Mouse (Mus musculus) midbrain, embryonic 12.5 days (tissue): Measurements from ENCODE around the gene Sptbn1. TPM values are rescaled to one million over a fixed set of nuclear protein-coding genes. Genes with fewer than 3 reads are reported as not detected.

Experiments
- ATAC-seq: fragments of 200-750 bp; cut with Nextera tagmentation; 2 replicates; pipeline ENCODE4 v1.8.0; 2017; ENCODE audit warnings: low read depth, moderate TSS enrichment, moderate library complexity; ENCODE audit not compliant: low FRiP score
- H3K27ac ChIP-seq: fragments of 300-500 bp; sonication (generic); replicated peaks from 2 replicates; pipeline ENCODE4 v1.5.1; 2016; ENCODE audit warnings: mild to moderate bottlenecking
- H3K27me3 ChIP-seq: fragments of 300-500 bp; sonication (generic); 2 replicates; pipeline ENCODE4 v1.6.1; 2016; ENCODE audit warnings: mild to moderate bottlenecking
- H3K36me3 ChIP-seq: fragments of 300-500 bp; sonication (generic); 2 replicates; pipeline ENCODE4 v1.6.1; 2016
- H3K4me1 ChIP-seq: fragments of 300-500 bp; sonication (generic); 2 replicates; pipeline ENCODE4 v1.6.1; 2016
- H3K4me2 ChIP-seq: fragments of 300-500 bp; sonication (generic); replicated peaks from 2 replicates; pipeline ENCODE4 v1.6.1; 2016; ENCODE audit warnings: mild to moderate bottlenecking, moderate library complexity
- H3K4me3 ChIP-seq: fragments of 300-500 bp; sonication (generic); 2 replicates; pipeline ENCODE4 v1.5.1; 2016; ENCODE audit warnings: mild to moderate bottlenecking
- H3K9ac ChIP-seq: fragments of 300-500 bp; sonication (generic); replicated peaks from 2 replicates; pipeline ENCODE4 v1.6.1; 2016; ENCODE audit warnings: mild to moderate bottlenecking, moderate library complexity
- H3K9me3 ChIP-seq: fragments of 300-500 bp; sonication (generic); 2 replicates; pipeline ENCODE4 v1.6.1; 2016; ENCODE audit warnings: mild to moderate bottlenecking
- WGBS: fragments of 180-500 bp; shearing (Covaris S2); methylation state at CpG from one replicate; pipeline ENCODE4 v1.1.7; 2016; 5-methylcytosine and 5-hydroxymethylcytosine counted together
- polyA plus RNA-seq: library from polyadenylated mRNA; unstranded; fragments of >200 nt; fragmentation: Nextera tagmentation; extraction: Ambion mirVana; gene quantifications from 2 replicates; pipeline ENCODE4 v1.2.1, GENCODE M21; 2016

The Sptbn1 gene
- polyA plus RNA-seq, 1 experiment from 2014 or later: 108 TPM

DNA sequence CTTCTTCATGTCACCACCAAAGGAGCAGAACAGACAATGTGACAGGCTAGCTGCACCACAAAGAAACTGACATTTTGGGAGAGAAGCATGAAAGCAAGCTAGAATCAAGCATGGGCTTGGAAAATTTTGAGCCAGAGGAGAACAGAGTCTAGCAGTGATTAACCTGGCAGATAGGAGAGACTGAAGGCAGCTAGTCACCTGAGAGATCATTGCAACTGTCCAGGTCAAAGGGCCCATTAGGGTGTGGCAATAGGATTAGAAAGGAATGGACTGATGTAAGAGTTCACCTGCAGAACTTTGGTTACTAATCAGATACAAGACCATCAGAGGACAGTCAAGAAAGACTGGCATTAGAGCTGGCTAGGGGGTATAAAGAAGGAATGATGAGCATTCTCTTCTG is 67.6 kb downstream of the Sptbn1 start:
- Histone ChIP-seq H3K27ac (no peak overlapping the region), H3K4me1 (peaks cover 25% of the 10 kb centered on the region), H3K4me3 (no peak overlapping the region), H3K9me3 (no peaks in the 10 kb centered on the region), H3K4me2 (no peak overlapping the region), H3K27me3 (no peaks in the 10 kb centered on the region), H3K36me3 (peaks cover 5% of the 10 kb centered on the region; the same call in 1 of the 2 replicates), H3K9ac (no peak overlapping the region)
- ATAC-seq: no peak

GRCm38 (mm10) chr11:30198091-30198675 is 69.8 kb downstream of the Sptbn1 start:
- Histone ChIP-seq H3K4me3 (peak overlapping the region; percentile 48), H3K27me3 (no peaks in the 10 kb centered on the region), H3K27ac (peak overlapping the region; percentile 47), H3K9ac (peak overlapping the region; percentile 58), H3K4me1 (peaks cover 25% of the 10 kb centered on the region), H3K4me2 (peak overlapping the region; percentile 78), H3K9me3 (no peaks in the 10 kb centered on the region), H3K36me3 (peaks cover 5% of the 10 kb centered on the region; the same call in 1 of the 2 replicates)
- ATAC-seq: peak; percentile 96
- whole genome bisulfite sequencing: under 1% methylated on average over 34 of the region's 34 CpGs

DNA sequence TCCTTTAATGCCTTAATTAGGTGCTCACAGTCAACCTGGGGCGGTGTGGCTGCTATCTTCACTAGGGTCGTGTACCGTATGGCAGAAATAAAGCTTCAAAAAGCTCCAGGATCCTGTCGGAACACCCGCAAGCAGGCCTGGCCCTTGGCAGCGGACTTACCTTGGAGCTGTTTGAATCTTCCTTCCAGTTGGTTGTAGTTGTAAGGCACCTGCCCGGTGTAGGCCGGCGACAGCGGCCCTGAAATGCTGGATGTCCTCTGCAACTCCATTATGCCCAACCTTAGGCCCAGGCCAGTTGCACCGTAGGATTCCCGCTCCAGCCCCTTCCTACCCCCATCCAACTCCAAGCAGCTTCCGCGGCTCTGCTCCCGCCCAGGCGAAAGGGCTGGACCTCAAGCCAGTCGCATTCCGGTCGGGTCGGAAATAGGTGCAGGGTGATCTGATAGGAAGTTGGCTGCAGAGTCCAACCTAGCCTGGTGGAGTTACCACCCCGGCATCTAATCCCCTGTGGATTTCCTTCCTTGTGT is 70.3 kb downstream of the Sptbn1 start:
- Histone ChIP-seq H3K36me3 (peaks cover 5% of the 10 kb centered on the region; the same call in 1 of the 2 replicates), H3K9ac (peak overlapping the region; percentile 58), H3K27me3 (no peaks in the 10 kb centered on the region), H3K4me3 (peak overlapping the region; percentile 48), H3K4me2 (peak overlapping the region; percentile 78), H3K27ac (peak overlapping the region; percentile 47), H3K4me1 (peaks cover 25% of the 10 kb centered on the region), H3K9me3 (no peaks in the 10 kb centered on the region)
- peak; percentile 77 for ATAC-seq
- WGBS: 3% methylated on average over 21 of the region's 21 CpGs

DNA sequence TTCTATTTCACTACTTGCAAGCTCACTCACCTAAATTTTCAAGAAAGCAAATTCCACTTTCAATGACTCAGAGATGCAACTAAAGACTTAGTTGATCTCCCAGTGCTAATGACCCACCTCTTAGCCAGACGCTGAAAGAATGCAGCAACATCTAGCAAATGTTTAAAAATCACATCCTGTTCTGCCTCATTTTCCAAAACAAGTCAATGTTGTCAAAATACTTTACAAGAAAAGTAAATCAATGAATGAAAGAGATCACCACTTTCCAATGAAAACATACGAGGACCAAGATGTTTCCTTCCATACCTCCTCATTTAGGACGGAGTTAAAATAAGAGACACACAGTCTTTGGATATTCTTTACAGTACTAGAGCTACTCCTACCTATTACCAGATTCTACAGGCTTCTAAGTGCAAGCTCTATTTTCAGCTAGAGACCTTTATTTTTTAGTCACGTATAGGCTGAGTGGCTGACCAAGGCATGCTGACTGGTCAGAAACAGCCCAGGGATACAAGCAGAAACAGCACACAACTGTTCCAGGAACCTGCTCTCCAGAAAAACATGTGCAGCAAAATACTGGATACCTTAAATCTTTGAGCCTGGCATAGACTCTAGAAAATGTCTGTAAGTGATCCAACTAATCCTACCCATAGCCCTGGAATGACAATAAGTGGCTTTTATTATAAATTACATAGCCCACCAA is 71.5 kb downstream of the Sptbn1 start:
- H3K9me3 ChIP-seq: no peaks in the 10 kb centered on the region
- 0 out of 2 replicates have a peak overlapping the region, but pooled peaks have one; percentile 48 for H3K4me3 ChIP-seq
- no peak overlapping the region for H3K9ac ChIP-seq
- peaks cover 25% of the 10 kb centered on the region for H3K4me1 ChIP-seq
- H3K4me2 ChIP-seq: peak overlapping the region; percentile 78
- H3K27me3 ChIP-seq: no peaks in the 10 kb centered on the region
- 72% methylated on average over 4 of the region's 4 CpGs for WGBS
- H3K36me3 ChIP-seq: no peaks in the 10 kb centered on the region
- no peak for ATAC-seq
- H3K27ac ChIP-seq: no peak overlapping the region

- Histone ChIP-seq H3K27ac (no peak overlapping the region), H3K4me1 (peaks cover 25% of the 10 kb centered on the region), H3K36me3 (no peaks in the 10 kb centered on the region), H3K9ac (no peak overlapping the region), H3K4me2 (no peak overlapping the region), H3K27me3 (no peaks in the 10 kb centered on the region), H3K4me3 (no peak overlapping the region), H3K9me3 (no peaks in the 10 kb centered on the region)
- WGBS: 81% methylated on average over 3 of the region's 3 CpGs
- no peak for ATAC-seq
Measured at GRCm38 (mm10) chr11:30195756-30196155, 72.2 kb downstream of the Sptbn1 start.

- Histone ChIP-seq H3K27ac (no peak overlapping the region), H3K36me3 (no peaks in the 10 kb centered on the region), H3K27me3 (no peaks in the 10 kb centered on the region), H3K9ac (no peak overlapping the region), H3K4me3 (no peak overlapping the region), H3K4me2 (no peak overlapping the region), H3K9me3 (no peaks in the 10 kb centered on the region), H3K4me1 (peaks cover 25% of the 10 kb centered on the region)
- 83% methylated on average over 1 of the region's 1 CpGs for WGBS
- no peak for ATAC-seq
Measured at GRCm38 (mm10) chr11:30194800-30195199, 73.2 kb downstream of the Sptbn1 start.

GRCm38 (mm10) chr11:30190959-30191358 is 77.0 kb downstream of the Sptbn1 start:
- Histone ChIP-seq H3K4me3 (no peak overlapping the region), H3K9ac (no peak overlapping the region), H3K27ac (no peak overlapping the region), H3K4me2 (no peak overlapping the region), H3K36me3 (no peaks in the 10 kb centered on the region), H3K9me3 (no peaks in the 10 kb centered on the region), H3K27me3 (no peaks in the 10 kb centered on the region), H3K4me1 (peaks cover 4% of the 10 kb centered on the region)
- 93% methylated on average over 4 of the region's 4 CpGs for WGBS
- ATAC-seq: no peak

DNA sequence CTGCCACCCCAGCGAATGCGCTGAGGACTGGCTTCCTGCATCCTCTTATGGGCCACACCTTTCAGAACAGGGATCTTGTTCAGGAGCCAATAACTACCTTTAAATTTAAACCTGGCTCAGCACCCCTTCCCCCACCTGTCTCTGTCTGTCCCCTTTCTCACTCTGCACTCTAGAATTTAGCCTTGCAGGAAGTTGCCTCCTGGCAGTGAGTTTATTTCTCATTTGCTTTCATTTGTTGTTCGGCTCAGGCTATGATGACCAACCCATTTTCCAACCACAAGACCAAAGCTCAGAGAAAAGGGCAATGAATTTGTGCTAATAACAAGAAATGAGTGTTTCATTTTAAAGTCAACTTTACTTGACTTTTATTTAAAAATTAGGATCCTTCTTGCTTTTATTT is 77.9 kb downstream of the Sptbn1 start:
- no peak overlapping the region for H3K4me3 ChIP-seq
- H3K36me3 ChIP-seq: no peaks in the 10 kb centered on the region
- no peak for ATAC-seq
- H3K4me2 ChIP-seq: no peak overlapping the region
- no peak overlapping the region for H3K27ac ChIP-seq
- no peaks in the 10 kb centered on the region for H3K9me3 ChIP-seq
- no peaks in the 10 kb centered on the region for H3K27me3 ChIP-seq
- 95% methylated on average over 3 of the region's 3 CpGs for WGBS
- H3K9ac ChIP-seq: no peak overlapping the region
- H3K4me1 ChIP-seq: peaks cover 3% of the 10 kb centered on the region; the same call in 1 of the 2 replicates

GRCm38 (mm10) chr11:30186902-30187470 is 81.0 kb downstream of the Sptbn1 start:
- Histone ChIP-seq H3K4me3 (no peak overlapping the region), H3K4me1 (peaks cover 3% of the 10 kb centered on the region; the same call in 1 of the 2 replicates), H3K27ac (no peak overlapping the region), H3K27me3 (no peaks in the 10 kb centered on the region), H3K36me3 (no peaks in the 10 kb centered on the region), H3K9me3 (no peaks in the 10 kb centered on the region), H3K4me2 (no peak overlapping the region), H3K9ac (no peak overlapping the region)
- ATAC-seq: no peak
- 75% methylated on average over 4 of the region's 4 CpGs for WGBS

DNA sequence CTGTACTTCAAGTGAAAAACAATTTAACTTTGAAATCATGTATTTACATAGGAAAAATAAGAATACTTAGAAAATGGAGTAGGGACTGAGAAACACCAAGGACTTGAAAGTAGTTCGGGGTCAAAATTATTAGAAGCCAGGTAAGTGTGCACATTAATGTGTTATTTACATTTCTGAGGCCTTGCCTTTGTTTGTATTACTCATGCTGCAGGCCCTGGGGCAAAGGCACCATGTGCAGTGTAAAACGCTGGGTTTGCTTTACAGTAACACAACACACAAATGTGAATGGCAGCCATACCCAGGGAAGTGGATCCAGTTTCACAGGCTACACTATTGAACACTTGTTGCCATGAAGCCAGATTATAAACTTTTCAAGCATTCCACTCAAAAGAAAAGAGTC is 83.4 kb downstream of the Sptbn1 start:
- Histone ChIP-seq H3K9ac (no peak overlapping the region), H3K27me3 (no peaks in the 10 kb centered on the region), H3K4me1 (peaks cover 3% of the 10 kb centered on the region; the same call in 1 of the 2 replicates), H3K36me3 (no peaks in the 10 kb centered on the region), H3K4me3 (no peak overlapping the region), H3K9me3 (no peaks in the 10 kb centered on the region), H3K27ac (no peak overlapping the region), H3K4me2 (no peak overlapping the region)
- 77% methylated on average over 2 of the region's 2 CpGs for WGBS
- ATAC-seq: no peak

DNA sequence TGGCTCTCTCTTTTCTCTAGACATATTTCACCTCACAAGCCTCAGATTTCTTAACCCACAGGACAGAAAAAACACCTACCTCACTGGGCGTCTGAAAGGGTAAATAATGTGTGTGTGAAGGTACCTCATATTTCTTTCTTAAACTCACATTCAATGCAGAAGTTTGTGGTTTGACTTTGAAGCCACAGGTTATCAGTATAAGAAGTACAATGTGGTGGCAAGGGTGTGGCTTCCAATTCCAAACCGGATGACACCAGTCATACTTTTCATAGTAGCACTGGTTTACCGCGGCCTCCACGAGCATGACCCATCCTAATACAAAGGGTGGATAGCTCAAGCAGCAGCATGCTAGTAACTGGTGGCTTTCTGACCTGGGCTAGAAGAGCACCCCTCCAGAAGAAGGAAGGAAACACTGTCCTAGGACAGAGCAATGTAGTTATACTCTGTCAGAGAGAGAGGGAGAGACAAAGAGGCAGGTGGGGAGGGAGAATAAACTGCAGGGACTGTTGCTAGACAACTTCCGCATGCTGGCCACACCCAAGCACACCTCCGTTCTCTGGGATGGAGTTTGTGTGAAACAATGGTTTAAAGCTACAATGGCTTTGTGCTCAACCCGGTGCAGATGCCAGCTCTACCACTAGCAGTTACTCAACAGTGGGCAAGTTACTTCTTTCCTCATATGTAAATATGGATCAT is 85.1 kb downstream of the Sptbn1 start:
- Histone ChIP-seq H3K27me3 (no peaks in the 10 kb centered on the region), H3K4me1 (peaks cover 3% of the 10 kb centered on the region; the same call in 1 of the 2 replicates), H3K9me3 (no peaks in the 10 kb centered on the region), H3K9ac (no peak overlapping the region), H3K4me2 (no peak overlapping the region), H3K36me3 (no peaks in the 10 kb centered on the region), H3K27ac (no peak overlapping the region), H3K4me3 (no peak overlapping the region)
- no peak for ATAC-seq
- 92% methylated on average over 8 of the region's 8 CpGs for WGBS

DNA sequence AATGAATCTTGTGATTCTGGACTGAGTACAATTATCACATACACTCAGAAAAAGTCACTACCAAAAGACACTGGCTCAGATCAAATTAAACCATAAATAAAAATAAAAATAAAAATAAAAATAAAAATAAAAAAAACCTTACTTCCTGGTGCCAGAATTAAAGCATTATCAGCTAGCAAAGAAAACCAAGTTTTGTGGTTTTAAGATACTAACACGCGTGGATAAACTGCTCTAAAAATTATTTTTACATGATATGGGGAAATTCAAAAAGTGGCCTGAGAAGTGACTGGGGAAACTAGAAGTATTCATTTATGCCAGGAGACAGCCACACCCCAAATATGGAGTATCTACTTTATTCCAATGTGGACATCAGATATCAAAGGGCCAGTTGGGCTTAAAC is 89.8 kb downstream of the Sptbn1 start:
- H3K4me2 ChIP-seq: no peak overlapping the region
- no peaks in the 10 kb centered on the region for H3K4me1 ChIP-seq
- H3K4me3 ChIP-seq: no peak overlapping the region
- H3K9ac ChIP-seq: no peak overlapping the region
- no peak for ATAC-seq
- WGBS: 96% methylated on average over 2 of the region's 2 CpGs
- H3K36me3 ChIP-seq: no peaks in the 10 kb centered on the region
- no peak overlapping the region for H3K27ac ChIP-seq
- H3K27me3 ChIP-seq: no peaks in the 10 kb centered on the region
- H3K9me3 ChIP-seq: no peaks in the 10 kb centered on the region
